Mouse (Mus musculus): ENCODE measurements around the gene Ift88.
A peak's percentile ranks its signal among the peaks of the same experiment; 100 is the strongest.

Ift88 gene

GRCm38 (mm10) chr14:57533214-57533613, 109.4 kb downstream of the Ift88 start:
- peak; percentile 79 for DNase-seq (ENCODE audit: low spot score)

DNA sequence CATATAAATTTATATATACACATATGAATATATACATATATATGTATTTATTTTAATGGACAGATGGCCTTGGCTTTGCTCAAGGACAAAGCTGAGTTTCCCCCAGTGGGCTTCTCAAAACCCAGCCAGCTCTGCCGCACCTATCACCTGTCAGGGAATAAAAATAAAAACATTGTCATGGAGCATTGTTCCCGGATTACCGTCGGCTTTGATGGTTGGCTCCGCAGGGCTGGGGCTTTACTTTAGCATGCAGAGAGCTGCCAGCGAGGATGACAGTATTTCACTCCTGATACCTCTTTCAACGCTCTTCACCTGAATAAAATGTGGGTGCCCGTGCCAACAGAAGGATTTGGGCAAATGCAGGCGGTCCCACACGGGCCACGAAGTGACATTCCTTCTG, 110.0 kb downstream of the Ift88 start:
- DNase-seq (ENCODE audit: low spot score), result no peak

GRCm38 (mm10) chr14:57534346-57534745, 110.5 kb downstream of the Ift88 start:
- no peak for DNase-seq (ENCODE audit: low spot score)

GRCm38 (mm10) chr14:57534961-57535360, 111.1 kb downstream of the Ift88 start:
- DNase-seq (ENCODE audit: low spot score), result no peak

DNA sequence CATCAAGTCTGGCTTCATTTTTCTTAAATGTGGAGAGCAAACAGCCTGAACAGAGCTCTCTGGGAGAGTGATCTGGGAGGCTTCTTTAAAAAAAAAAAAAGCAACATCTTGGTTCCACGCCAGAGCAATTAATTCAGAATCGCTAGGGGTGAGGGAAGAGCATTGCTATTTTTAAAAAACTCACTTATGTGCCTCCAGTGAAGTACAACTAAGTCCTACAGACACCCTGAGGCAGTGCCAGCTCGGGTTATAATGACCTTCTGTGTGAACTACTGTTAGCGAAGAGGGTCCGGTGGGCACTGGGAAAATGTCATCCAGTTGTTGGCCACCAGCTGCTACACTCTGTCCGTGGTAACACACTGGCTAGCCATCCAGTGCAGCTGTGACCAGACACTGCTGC, 111.8 kb downstream of the Ift88 start:
- no peak for DNase-seq (ENCODE audit: low spot score)

DNA sequence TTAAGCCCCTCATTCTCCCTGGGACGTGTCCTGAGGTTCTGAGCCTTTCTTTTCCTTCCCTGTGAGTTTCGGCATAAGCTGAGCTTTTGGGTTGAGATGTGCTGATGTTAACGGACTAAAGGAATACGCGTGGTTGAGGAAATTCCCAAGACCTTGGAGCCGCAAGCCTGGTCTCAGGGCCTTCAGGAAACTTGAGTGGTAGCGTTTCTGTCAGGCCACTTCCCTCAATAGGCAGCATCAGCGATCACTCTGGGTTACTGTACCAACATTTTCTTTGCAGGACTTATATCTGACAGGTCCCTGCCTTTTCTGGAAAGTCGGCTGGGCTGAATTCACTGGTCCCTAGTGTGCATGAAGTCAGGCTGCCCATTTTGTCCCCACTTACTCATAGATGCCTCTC, 113.0 kb downstream of the Ift88 start:
- no peak for DNase-seq (ENCODE audit: low spot score)

DNA sequence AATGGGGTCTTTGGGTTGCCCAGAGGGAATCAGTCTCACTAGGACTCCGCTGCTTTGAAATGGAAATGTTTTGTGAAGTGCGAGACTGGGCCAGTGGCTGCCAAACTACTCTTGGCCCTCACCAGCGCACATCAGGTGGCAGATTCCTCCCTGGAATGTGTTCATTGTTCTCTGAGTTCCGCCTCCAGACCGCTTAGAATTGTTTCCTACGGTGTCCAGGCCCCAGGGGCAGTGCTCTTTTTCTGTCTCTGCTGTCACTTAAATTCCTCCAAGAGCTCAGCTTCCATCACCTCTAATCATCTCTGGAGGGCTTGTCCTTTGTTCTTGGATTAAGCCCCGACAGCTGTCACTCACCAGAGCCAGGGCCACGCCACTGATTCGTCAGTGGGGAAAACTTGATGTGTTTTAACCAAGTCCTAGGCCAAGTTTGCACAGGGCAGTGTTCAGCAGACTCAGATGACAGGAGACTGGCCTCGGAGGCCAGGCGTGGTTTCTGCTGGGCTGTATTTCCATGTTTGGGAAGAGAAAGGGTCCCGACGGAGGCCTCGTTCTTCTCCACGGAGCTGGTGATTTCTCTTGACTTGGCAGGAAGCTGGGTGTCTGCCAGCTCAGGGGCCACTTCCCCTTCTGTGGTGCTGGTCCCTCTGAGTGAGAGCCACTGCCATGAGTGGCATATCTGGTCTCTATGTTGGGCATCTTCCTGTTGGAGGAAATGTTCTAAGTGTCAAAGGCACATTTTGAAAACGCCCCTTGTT, 113.6 kb downstream of the Ift88 start:
- peak; percentile 33 for DNase-seq (ENCODE audit: low spot score)

DNA sequence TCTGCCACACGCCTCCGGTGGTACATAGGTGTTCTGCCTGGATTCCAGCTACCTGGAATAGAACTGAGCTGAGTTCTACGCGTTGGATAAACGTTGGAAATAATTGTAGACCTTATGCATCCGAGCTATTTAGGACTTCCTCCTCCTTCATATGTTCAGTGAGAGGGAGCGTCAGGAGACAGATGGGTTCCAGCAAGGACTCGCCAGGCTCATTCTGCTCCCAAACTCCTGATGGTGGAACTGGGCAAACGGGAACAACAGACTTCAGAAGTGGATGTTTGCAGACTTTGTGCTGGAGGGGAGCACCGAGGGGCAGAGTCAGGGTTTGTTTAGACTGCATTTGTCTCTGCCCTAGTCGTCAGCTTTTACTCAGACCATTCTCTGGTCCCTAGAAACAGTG, 116.8 kb downstream of the Ift88 start:
- no peak for DNase-seq (ENCODE audit: low spot score)

- no peak for DNase-seq (ENCODE audit: low spot score)
Measured at GRCm38 (mm10) chr14:57542231-57542630, 118.4 kb downstream of the Ift88 start.

DNA sequence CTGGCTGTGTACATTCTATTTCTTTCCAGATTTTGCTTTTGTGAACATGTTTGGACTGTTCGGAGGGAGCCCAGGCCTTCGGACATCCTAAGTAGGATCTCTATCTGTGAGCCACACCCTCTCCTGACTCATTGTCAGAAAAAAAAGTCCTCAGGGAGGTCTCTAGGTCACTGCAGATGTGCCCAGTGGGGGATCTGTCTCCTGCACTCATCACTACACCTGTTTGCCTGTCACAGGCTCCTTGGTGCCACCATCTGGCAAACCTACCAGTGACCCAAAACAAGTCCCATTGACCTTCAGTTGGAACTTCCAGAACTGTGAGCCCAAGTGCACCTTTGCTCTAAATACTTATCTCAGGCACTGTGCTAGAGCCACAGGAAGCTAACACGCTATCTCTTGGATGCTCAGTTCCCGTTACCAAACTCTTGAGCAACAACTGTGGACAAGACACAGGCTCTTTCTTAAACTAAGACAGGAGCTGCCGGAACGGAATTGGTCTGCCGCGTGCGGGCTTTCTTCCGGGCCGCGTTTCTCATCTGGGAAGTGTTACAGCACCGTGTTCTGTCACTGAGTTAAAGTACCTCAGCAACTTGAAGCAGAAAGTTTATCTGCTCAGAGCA, 119.7 kb downstream of the Ift88 start:
- DNase-seq (ENCODE audit: low spot score), result no peak

DNA sequence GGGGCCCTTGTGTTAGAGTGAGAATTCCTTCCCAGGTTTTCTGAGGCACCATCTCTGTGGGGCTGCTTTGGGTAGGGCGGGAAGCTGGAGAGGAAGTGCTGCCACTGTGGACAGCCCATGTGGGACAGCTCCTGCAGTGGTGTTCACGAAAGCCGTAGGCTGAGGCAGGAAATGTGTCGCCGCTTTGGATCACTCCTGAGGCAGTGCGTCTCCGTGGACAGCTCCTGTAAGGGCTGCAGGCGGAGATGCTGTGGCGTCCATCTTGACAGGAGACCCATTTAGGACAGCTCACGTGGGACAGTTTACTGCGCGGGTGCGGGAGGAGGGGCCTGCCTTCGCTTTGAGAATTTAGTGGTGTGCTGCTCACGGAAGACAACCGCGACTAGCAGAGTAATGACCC, 121.7 kb downstream of the Ift88 start:
- DNase-seq (ENCODE audit: low spot score), result no peak

- no peak for DNase-seq (ENCODE audit: low spot score)
Measured at GRCm38 (mm10) chr14:57546131-57546530, 122.3 kb downstream of the Ift88 start.

DNA sequence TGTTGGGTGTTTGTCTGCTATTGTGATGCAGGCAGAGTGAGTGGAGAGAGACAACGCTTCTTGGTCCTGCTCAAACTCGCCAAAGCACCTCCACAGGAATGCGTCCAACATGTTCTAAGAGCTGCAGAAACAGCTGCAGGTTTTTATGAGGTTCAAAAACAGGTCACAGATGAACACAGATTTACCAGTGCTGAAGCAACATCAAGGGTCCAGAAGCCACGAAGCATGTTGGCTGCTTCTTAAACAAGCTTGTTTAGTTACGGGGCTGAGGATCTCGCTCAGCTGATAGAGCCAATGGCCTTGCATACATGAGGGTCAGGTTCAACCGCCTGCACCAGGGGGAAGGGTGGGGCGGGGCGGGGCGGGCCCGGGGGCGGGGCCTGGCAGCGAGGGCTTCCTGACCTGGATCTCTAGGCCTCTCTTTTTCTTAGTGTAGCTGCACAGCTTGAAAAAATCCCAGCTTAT, 122.7 kb downstream of the Ift88 start:
- peak; percentile 22 for DNase-seq (ENCODE audit: low spot score)

DNA sequence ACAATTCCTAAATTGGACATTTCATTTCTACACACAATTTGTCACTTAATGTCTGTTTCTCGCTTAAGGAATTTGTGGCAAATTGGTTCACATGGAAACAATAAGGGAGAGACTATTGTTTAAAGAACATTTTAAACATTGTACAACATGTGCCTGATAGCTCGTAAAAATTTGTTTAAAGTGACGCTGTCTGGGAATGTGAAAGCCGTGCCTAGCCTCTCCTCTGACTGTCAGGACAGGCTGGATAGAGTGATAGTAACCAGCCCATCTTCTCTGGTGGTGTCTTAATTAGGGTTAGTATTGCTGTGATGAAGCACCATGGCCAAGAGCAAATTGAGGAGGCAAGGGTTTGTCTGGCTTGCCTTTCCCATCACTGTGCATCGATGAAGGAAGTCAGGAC, 123.2 kb downstream of the Ift88 start:
- no peak for DNase-seq (ENCODE audit: low spot score)

DNA sequence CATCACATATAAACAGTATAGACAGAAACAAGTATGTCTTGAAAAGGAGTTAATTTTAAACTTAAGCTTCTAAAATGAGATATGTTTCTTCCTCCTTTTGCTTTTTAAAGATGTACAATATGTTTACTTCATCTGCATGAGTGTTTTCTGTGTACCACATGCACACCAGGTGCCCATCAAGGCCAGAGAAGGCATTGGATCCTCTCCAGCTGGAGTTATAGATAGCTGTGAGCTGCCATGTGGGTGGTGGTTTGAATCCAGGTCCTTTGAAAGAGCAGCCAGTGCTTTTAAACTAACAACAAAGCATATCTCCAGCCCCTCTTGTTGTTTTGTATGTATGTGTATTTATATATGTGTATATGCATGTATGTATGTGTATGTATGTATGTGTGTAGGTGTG, 129.1 kb downstream of the Ift88 start:
- no peak for DNase-seq (ENCODE audit: low spot score)

DNA sequence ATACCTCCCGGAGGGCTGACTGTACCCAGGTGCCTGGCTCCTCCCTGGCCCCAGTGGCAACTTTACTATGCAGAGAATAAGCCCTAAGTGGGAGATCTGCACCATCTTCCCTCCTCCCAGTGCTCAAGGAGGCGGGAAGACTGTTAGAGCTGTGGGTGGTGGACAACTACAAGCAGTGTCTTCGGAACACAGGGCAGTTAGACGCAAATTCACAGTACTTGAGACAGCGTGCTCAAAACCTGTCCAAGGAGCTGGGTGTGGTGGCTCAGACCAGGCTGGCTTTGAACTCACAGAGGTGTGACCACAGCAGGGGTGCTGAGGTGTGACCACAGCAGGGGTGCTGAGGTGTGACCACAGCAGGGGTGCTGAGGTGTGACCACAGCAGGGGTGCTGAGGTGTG, 130.6 kb downstream of the Ift88 start:
- no peak for DNase-seq (ENCODE audit: low spot score)

- DNase-seq (ENCODE audit: low spot score), result no peak
Measured at GRCm38 (mm10) chr14:57555471-57556070, 131.7 kb downstream of the Ift88 start.

DNA sequence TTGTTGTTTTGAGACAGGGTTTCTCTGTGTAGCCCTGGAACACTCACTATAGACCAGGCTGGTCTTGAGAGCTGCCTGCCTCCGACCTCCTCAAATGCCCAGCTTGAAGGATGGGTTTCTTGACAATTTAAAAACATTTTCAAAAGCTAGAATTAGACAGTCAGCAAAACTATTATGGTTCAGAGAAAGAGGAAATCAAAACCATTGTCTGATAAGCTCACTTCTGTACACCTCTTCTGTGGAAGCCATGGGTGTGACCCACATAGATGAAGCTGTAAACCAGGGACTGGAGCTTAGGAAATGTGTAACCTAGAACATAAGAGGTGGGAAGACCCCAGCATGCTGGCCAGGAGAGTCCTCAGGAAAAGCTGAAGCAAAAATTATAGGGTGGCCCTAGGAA, 133.1 kb downstream of the Ift88 start:
- DNase-seq (ENCODE audit: low spot score), result no peak

DNA sequence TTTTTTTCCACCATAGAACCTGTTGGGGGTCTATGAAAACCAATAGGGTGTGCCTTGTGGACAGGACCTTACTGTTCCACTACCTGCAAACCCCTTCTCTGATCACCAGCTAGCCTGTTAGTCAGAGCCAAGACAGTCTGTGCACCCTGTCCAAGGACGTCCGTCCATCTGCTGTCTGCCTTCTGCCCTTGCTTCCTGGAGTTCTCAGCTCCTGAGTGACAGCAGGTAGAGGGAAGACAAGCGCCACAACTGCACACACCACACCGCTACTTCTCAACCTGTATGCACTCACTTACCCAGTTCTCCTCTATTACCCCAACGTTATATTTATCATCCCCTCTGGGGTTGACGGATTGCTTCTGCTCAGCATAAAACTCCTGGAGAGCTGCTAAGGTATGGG, 141.8 kb downstream of the Ift88 start:
- no peak for DNase-seq (ENCODE audit: low spot score)
